In the genomic region with DNA sequence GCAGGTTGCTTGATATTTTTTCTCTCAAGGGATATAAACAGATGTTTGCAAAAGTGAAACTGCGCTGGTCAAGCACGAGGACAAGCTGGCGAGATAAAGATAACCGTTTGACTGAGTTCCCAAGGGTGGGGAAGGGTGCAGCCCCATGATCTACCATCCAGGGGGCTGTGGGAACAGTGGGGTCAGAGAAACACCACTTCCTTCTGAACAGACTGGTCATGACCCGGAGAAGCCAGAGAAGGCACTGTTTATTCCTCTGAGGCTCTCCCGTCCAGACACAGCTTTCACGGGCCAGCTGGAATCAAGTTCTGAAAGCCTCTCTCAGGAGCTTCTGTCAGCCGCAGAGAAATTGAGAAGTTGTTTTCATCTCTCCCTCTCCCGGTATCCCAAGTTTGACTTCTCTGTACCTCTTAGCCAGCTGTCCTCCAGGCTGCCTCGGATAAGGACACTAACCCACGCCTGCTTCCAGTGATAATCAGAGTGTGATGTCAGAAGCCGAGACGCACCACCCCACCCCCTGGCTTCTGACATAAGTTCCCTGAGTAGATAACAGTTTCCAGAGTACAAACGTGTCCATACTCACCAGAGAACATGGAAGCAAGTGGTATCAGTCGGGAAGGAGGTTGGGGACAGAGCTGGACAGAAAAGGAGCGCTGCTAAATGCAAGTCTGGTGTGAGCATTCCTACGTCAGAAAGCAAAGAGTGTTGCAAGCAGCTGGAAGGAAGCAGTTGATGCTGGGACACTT, we compare ENCODE assay signal across 7 mouse cellular contexts. TPM values are rescaled to one million over a fixed set of nuclear protein-coding genes. Genes with fewer than 3 reads are reported as not detected.
DNase-seq lines count a peak whose midpoint lies in the region; ATAC-seq and TF ChIP-seq lines count a peak whose summit lies in the region.

TSS of gene Ccrl2 (minus strand) at position 722 of the 746 bp plus-strand sequence.

- peaks cover 0 to 2% of the 10 kb centered on the region in 2 experiments; a peak in 1 of 4 replicates for H3K27me3 ChIP-seq in MEL (ENCODE audit: control insufficient read depth in 1 of 2, insufficient read depth in 2 of 2, low read length in 2 of 2)
- H3K27me3 ChIP-seq in forebrain, postnatal 0 days (ENCODE audit: insufficient read depth, low read length), result no peaks in the 10 kb centered on the region
- no peaks in the 10 kb centered on the region for H3K27me3 ChIP-seq in hindbrain, embryonic 14.5 days (ENCODE audit: control insufficient read depth, insufficient read depth, low read length)
- H3K27me3 ChIP-seq in liver, embryonic 11.5 days (replicated peaks; ENCODE audit: control insufficient read depth, insufficient read depth, low read length), result no peaks in the 10 kb centered on the region
- no peaks in the 10 kb centered on the region for H3K27me3 ChIP-seq in midbrain, postnatal 0 days (ENCODE audit: insufficient read depth, low read length)

- peak; percentile 85 for DNase-seq in MEL (ENCODE audit: low read depth, low spot score)
- DNase-seq in forebrain, postnatal 0 days, result no peak
- no peak for DNase-seq in hindbrain, embryonic 14.5 days (ENCODE audit: low spot score)
- DNase-seq in liver, embryonic 11.5 days (ENCODE audit: low spot score), result peak; percentile 79
- DNase-seq in midbrain, postnatal 0 days (ENCODE audit: low spot score), result no peak
- DNase-seq in left cerebral cortex, adult 11 months (ENCODE audit: low spot score), result no peak

- peaks cover 0 to 29% of the 10 kb centered on the region in 2 experiments; a peak in 3 of 4 replicates for H3K4me1 ChIP-seq in MEL (ENCODE audit: control insufficient read depth in 1 of 2, insufficient read depth in 2 of 2, low read length in 2 of 2)
- H3K4me1 ChIP-seq in bone marrow macrophage, adult 2 months (ENCODE audit: control insufficient read depth, insufficient read depth, low read length), result peaks cover 25% of the 10 kb centered on the region
- no peaks in the 10 kb centered on the region for H3K4me1 ChIP-seq in forebrain, postnatal 0 days (ENCODE audit: insufficient read depth)
- H3K4me1 ChIP-seq in hindbrain, embryonic 14.5 days (replicated peaks; ENCODE audit: control insufficient read depth, insufficient read depth, low read length), result no peaks in the 10 kb centered on the region
- peaks cover 35% of the 10 kb centered on the region for H3K4me1 ChIP-seq in liver, embryonic 11.5 days (replicated peaks; ENCODE audit: control insufficient read depth, insufficient read depth, low read length)
- H3K4me1 ChIP-seq in midbrain, postnatal 0 days (ENCODE audit: insufficient read depth, low read length), result 0 out of 2 replicates have a peak, but pooled peaks cover 2% of the 10 kb centered on the region

- TF ChIP-seq POLR2A in MEL (IDR thresholded peaks at IDR 0.05; ENCODE audit: control insufficient read depth in 1 of 2, insufficient read depth in 1 of 2, low read depth in 1 of 2, low read length in 2 of 2, poor library complexity in 1 of 2), result no peak
- no peak for TF ChIP-seq POLR2A in bone marrow macrophage, adult 2 months (IDR thresholded peaks at IDR 0.05; ENCODE audit: borderline replicate concordance, low read depth, low read length)

- 60% methylated on average over 17 of the region's 17 CpGs for WGBS in forebrain, postnatal 0 days
- WGBS in hindbrain, embryonic 14.5 days, result 61% methylated on average over 17 of the region's 17 CpGs
- WGBS in liver, embryonic 11.5 days, result 5% methylated on average over 17 of the region's 17 CpGs
- 59% methylated on average over 17 of the region's 17 CpGs for WGBS in midbrain, postnatal 0 days

- no peak for ATAC-seq in forebrain, postnatal 0 days
- no peak for ATAC-seq in hindbrain, embryonic 14.5 days (ENCODE audit: low FRiP score)
- peak; percentile 96 for ATAC-seq in liver, embryonic 11.5 days (replicated peaks; ENCODE audit: low FRiP score)
- no peak for ATAC-seq in midbrain, postnatal 0 days (ENCODE audit: low FRiP score)

- H3K9ac ChIP-seq in MEL (ENCODE audit: control insufficient read depth, low read depth, low read length, poor library complexity, severe bottlenecking), result peak within 1 kb of the TSS; percentile 67
- H3K9ac ChIP-seq in forebrain, postnatal 0 days, result no peak within 1 kb of the TSS
- H3K9ac ChIP-seq in hindbrain, embryonic 14.5 days, result peak within 1 kb of the TSS; percentile 24; the same call in 1 of the 2 replicates
- peak within 1 kb of the TSS; percentile 74 for H3K9ac ChIP-seq in liver, embryonic 11.5 days (ENCODE audit: low read depth, low read length)
- H3K9ac ChIP-seq in midbrain, postnatal 0 days (replicated peaks; ENCODE audit: low read length, poor library complexity, severe bottlenecking), result no peak within 1 kb of the TSS

- TF ChIP-seq CTCF in MEL (IDR thresholded peaks at IDR 0.05 in 2 of 3, conservative IDR thresholded peaks at IDR 0.05 in 1 of 3; ENCODE audit: control insufficient read depth in 1 of 3, insufficient read depth in 1 of 3, low read depth in 2 of 3, low read length in 3 of 3, poor library complexity in 1 of 3, severe bottlenecking in 1 of 3), result no peak
- TF ChIP-seq CTCF in bone marrow macrophage, adult 2 months (IDR thresholded peaks at IDR 0.05; ENCODE audit: low read depth, low read length), result no peak
- no peak for TF ChIP-seq CTCF in forebrain, postnatal 0 days (IDR thresholded peaks at IDR 0.05; ENCODE audit: low read depth)
- no peak for TF ChIP-seq CTCF in midbrain, postnatal 0 days (IDR thresholded peaks at IDR 0.05)

- peak within 1 kb of the TSS; percentile 66 for H3K27ac ChIP-seq in MEL (ENCODE audit: control insufficient read depth, low read depth, low read length)
- H3K27ac ChIP-seq in bone marrow macrophage, adult 2 months (ENCODE audit: insufficient read depth, low read depth, low read length), result peak within 1 kb of the TSS; percentile 4
- no peak within 1 kb of the TSS for H3K27ac ChIP-seq in forebrain, postnatal 0 days (ENCODE audit: low read depth, low read length)
- no peak within 1 kb of the TSS for H3K27ac ChIP-seq in hindbrain, embryonic 14.5 days
- H3K27ac ChIP-seq in liver, embryonic 11.5 days (ENCODE audit: low read depth, low read length), result peak within 1 kb of the TSS; percentile 95
- H3K27ac ChIP-seq in midbrain, postnatal 0 days (ENCODE audit: low read depth, low read length), result no peak within 1 kb of the TSS

- H3K9me3 ChIP-seq in MEL (replicated peaks; ENCODE audit: insufficient read depth, low read length), result no peaks in the 10 kb centered on the region
- no peaks in the 10 kb centered on the region for H3K9me3 ChIP-seq in forebrain, postnatal 0 days (ENCODE audit: low read length)
- H3K9me3 ChIP-seq in hindbrain, embryonic 14.5 days (ENCODE audit: control insufficient read depth, low read length), result no peaks in the 10 kb centered on the region
- H3K9me3 ChIP-seq in liver, embryonic 11.5 days (ENCODE audit: control insufficient read depth, low read length), result no peaks in the 10 kb centered on the region
- no peaks in the 10 kb centered on the region for H3K9me3 ChIP-seq in midbrain, postnatal 0 days (ENCODE audit: low read length)

- H3K36me3 ChIP-seq in MEL (ENCODE audit: control insufficient read depth in 1 of 2, insufficient read depth in 2 of 2, low read length in 2 of 2), result peaks cover 0 to 9% of the 10 kb centered on the region in 2 experiments; a peak in 1 of 4 replicates
- no peaks in the 10 kb centered on the region for H3K36me3 ChIP-seq in forebrain, postnatal 0 days (ENCODE audit: insufficient read depth)
- H3K36me3 ChIP-seq in hindbrain, embryonic 14.5 days (replicated peaks; ENCODE audit: control insufficient read depth, insufficient read depth), result no peaks in the 10 kb centered on the region
- no peaks in the 10 kb centered on the region for H3K36me3 ChIP-seq in liver, embryonic 11.5 days (ENCODE audit: control insufficient read depth, insufficient read depth, low read length)
- no peaks in the 10 kb centered on the region for H3K36me3 ChIP-seq in midbrain, postnatal 0 days (ENCODE audit: insufficient read depth, low read length)

- TF ChIP-seq RAD21 in MEL (IDR thresholded peaks at IDR 0.05; ENCODE audit: low read depth, low read length), result no peak

- TF ChIP-seq EP300 in MEL (IDR thresholded peaks at IDR 0.05; ENCODE audit: low read depth in 1 of 2, low read length in 2 of 2), result peak; percentile 61 to 86

- no peaks in the 10 kb centered on the region for H3K79me2 ChIP-seq in MEL (ENCODE audit: control insufficient read depth, insufficient read depth, low read length, poor library complexity)

- H3K4me2 ChIP-seq in forebrain, postnatal 0 days (ENCODE audit: low read depth), result peak within 1 kb of the TSS; percentile 24
- H3K4me2 ChIP-seq in hindbrain, embryonic 14.5 days (replicated peaks), result peak within 1 kb of the TSS; percentile 34; the same call in 1 of the 2 replicates
- H3K4me2 ChIP-seq in liver, embryonic 11.5 days, result peak within 1 kb of the TSS; percentile 89
- H3K4me2 ChIP-seq in midbrain, postnatal 0 days (ENCODE audit: low read depth, low read length, poor library complexity, severe bottlenecking), result peak within 1 kb of the TSS; percentile 28

- H3K4me3 ChIP-seq in MEL (ENCODE audit: control insufficient read depth in 1 of 2, insufficient read depth in 1 of 2, low read depth in 2 of 2, low read length in 2 of 2), result peak within 1 kb of the TSS; percentile 85 to 86
- peak within 1 kb of the TSS; percentile 79 for H3K4me3 ChIP-seq in bone marrow macrophage, adult 2 months (ENCODE audit: insufficient read depth, low read length)
- H3K4me3 ChIP-seq in forebrain, postnatal 0 days (ENCODE audit: low read depth, low read length), result 0 out of 2 replicates have a peak within 1 kb of the TSS, but pooled peaks have one; percentile 9
- peak within 1 kb of the TSS; percentile 12; the same call in 1 of the 2 replicates for H3K4me3 ChIP-seq in hindbrain, embryonic 14.5 days (replicated peaks; ENCODE audit: low read length)
- H3K4me3 ChIP-seq in liver, embryonic 11.5 days (ENCODE audit: low read depth, low read length), result peak within 1 kb of the TSS; percentile 66
- peak within 1 kb of the TSS; percentile 8; the same call in 1 of the 2 replicates for H3K4me3 ChIP-seq in midbrain, postnatal 0 days (ENCODE audit: low read depth, low read length)

TF ChIP-seq in MEL, 35 proteins besides CTCF, POLR2A, EP300 and RAD21 (continues in another document):
- TF ChIP-seq BHLHE40 (IDR thresholded peaks at IDR 0.05; ENCODE audit: borderline replicate concordance, low read depth, low read length) (0 out of 2 replicates have a peak, but pooled peaks have one; percentile 44), ETS1 (IDR thresholded peaks at IDR 0.05; ENCODE audit: low read depth, low read length) (peak; percentile 96)

RNA-seq across cellular contexts. Expression of gene Ccrl2, which starts in this region (rescaled TPM):
- 0.19 and 0.23 TPM in 2 replicates for total RNA-seq in MEL (2012; rRNA removed)
- under 1 TPM in 1 of 2 experiments, not detected in 1; 0.75 TPM for polyA plus RNA-seq in MEL (2012; ENCODE audit: insufficient read depth in 1 of 2, insufficient read length in 2 of 2, low read depth in 1 of 2, low replicate concordance in 2 of 2, missing spikeins in 1 of 2)
- 5.8 and 7.2 TPM in 2 replicates for polyA plus RNA-seq in bone marrow macrophage, adult 2 months (2012; ENCODE audit: insufficient read depth, insufficient read length, missing spikeins)
- 0.19 and 0.77 TPM in 2 replicates for total RNA-seq in forebrain, postnatal 0 days (2014; rRNA removed)
- 0.99 and 1.3 TPM in 2 replicates for polyA plus RNA-seq in forebrain, postnatal 0 days (2015; fragmentation: Nextera tagmentation; extraction: Ambion mirVana)
- 0.97 and 1.3 TPM in 2 replicates for polyA plus RNA-seq in hindbrain, embryonic 14.5 days (2014; fragmentation: Nextera tagmentation; extraction: Ambion mirVana)
- 4.7 and 5.2 TPM in 2 replicates for polyA plus RNA-seq in liver, embryonic 11.5 days (2014; fragmentation: Nextera tagmentation; extraction: Ambion mirVana)
- 0.82 and 0.85 TPM in 2 replicates for total RNA-seq in midbrain, postnatal 0 days (2014; rRNA removed)
- polyA plus RNA-seq in midbrain, postnatal 0 days (2015; fragmentation: Nextera tagmentation; extraction: Ambion mirVana), result 1.1 and 1.2 TPM in 2 replicates

Comparison
In these comparisons a context has a peak if more than half of its experiments do, and no peak if none do; other contexts are left out.
1. Peak in DNase-seq, H3K4me3 ChIP-seq, H3K27ac ChIP-seq and H3K9ac ChIP-seq in MEL; RNA of the gene not detected or under 1 TPM.
2. H3K27ac ChIP-seq: peak in bone marrow macrophage, adult 2 months (single experiment) and liver, embryonic 11.5 days (single experiment); none in forebrain, postnatal 0 days (single experiment), hindbrain, embryonic 14.5 days (single experiment) and midbrain, postnatal 0 days (single experiment).
3. H3K4me3 ChIP-seq: peak in every context shown above with its lines; median percentile 86 in MEL; 79 in bone marrow macrophage, adult 2 months; 66 in liver, embryonic 11.5 days; 12 in hindbrain, embryonic 14.5 days; 9 in forebrain, postnatal 0 days; 8 in midbrain, postnatal 0 days.
4. H3K9ac ChIP-seq: peak in hindbrain, embryonic 14.5 days (single experiment) and liver, embryonic 11.5 days (single experiment); none in forebrain, postnatal 0 days (single experiment) and midbrain, postnatal 0 days (single experiment).
5. H3K4me2 ChIP-seq: peak in every context shown above with its lines; median percentile 89 in liver, embryonic 11.5 days; 34 in hindbrain, embryonic 14.5 days; 28 in midbrain, postnatal 0 days; 24 in forebrain, postnatal 0 days.